Mouse (Mus musculus) thymus, postnatal 0 days (tissue): ENCODE results near the gene Bbs9. TPM values are rescaled to one million over a fixed set of nuclear protein-coding genes. Genes with fewer than 3 reads are reported as not detected.
A peak's percentile ranks its signal among the peaks of the same experiment; 100 is the strongest.
"Not testable (repeated sequence)": the region's sequence is repeated elsewhere in the genome, so short reads cannot be mapped to it uniquely, and the experiment has no call there.

Experiments used
- DNase-seq: peaks from one replicate; pipeline ENCODE4 v3.0.0-alpha.2; 2015; ENCODE audit warnings: low spot score
- polyA plus RNA-seq: library from polyadenylated mRNA; unstranded; fragments of >200 nt; fragmentation: Nextera tagmentation; extraction: Ambion mirVana; gene quantifications from 2 replicates; pipeline ENCODE4 v1.2.1, GENCODE M21; 2015

The Bbs9 gene
- polyA plus RNA-seq = 14.8 and 16.0 TPM in 2 replicates

DNA sequence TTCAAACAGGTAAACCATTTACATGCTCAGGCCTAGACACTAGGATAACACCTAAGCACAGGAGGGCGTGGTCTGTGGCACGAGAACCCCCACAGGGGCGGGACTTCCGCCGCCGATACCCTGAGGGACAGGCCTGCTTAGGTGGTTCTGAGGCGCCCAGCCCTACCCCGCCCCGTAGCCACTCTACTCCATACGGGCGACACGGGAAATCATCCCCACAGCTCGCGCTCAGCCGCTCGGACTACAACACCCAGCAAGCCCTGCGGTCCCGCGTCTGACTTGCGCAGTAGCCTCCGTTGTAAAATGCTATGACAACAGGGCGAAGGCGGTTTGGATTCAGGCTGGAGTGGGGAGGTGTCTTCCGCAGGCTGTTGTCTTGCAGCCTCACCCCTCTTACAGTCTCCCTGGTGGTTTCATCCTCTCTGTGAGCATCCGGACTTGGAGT lies at the start of gene Bbs9:
Gene Bbs9, plus strand, starts transcription at position 292 of the 445 bp plus-strand sequence.
- peak; percentile 98 for DNase-seq

GRCm38 (mm10) chr9:22428028-22428665 lies 47.4 kb upstream of the Bbs9 start:
- DNase-seq = no peak

DNA sequence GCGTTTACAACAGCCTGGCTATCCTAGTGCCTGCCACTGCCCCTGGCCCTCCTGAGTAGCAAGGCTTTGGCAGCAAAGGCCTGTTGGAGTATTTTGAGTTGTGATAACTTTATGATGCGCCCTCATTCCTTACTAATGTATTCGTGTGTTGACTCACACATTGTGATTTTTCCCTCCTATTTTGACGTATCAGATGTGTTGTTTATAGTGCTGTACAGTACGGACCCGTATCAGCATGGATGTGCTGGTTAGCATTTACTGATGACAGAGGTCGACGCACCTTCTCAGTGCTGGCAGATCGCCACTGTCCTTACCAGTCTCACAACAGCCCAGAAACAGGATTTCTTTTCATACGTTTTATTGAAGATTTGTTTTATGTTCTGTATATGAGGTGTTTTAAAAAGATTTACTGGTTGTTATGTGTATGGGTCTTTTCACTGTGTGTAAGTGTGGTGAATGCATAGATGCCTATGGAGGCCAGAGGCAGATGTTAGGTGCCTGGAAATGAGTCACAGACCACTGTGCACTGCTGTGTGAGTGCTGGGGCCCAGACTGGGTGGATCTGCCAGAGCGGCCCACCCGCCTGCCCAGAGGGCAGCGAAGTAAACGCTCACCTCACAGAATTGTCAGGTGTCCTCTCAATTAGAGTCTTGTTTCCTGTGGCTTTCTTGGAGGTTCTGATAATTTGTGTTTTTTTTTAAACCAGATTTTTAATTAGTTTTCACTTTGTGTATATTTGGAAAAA lies 46.7 kb upstream of the Bbs9 start:
- DNase-seq = no peak

GRCm38 (mm10) chr9:22429533-22430241 lies 45.8 kb upstream of the Bbs9 start:
- peak; percentile 75 for DNase-seq

- DNase-seq = peak; percentile 55
Measured at GRCm38 (mm10) chr9:22430315-22430840, 45.1 kb upstream of the Bbs9 start.

DNA sequence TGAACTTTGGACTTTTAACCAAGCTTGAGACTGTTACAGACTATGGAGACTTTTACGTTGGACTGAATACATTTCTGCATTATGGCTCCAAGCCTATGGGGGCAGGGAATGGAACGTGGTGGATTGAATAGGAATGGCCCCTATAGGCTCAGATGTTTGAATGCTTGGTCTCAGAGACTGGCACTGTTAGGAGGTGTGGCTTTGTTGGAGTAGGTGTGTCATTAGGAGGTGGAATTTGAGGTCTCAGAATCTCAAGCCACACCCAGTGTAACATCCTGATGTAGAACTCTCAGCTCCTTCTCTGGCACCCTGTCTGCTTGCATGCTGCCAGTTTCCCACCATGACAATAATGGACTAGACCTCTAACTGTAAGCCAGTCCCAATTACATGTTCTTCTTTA lies 42.3 kb upstream of the Bbs9 start:
- no peak for DNase-seq

GRCm38 (mm10) chr9:22434101-22434500 lies 41.4 kb upstream of the Bbs9 start:
- DNase-seq = no peak

GRCm38 (mm10) chr9:22438826-22439225 lies 36.7 kb upstream of the Bbs9 start:
- no peak for DNase-seq

DNA sequence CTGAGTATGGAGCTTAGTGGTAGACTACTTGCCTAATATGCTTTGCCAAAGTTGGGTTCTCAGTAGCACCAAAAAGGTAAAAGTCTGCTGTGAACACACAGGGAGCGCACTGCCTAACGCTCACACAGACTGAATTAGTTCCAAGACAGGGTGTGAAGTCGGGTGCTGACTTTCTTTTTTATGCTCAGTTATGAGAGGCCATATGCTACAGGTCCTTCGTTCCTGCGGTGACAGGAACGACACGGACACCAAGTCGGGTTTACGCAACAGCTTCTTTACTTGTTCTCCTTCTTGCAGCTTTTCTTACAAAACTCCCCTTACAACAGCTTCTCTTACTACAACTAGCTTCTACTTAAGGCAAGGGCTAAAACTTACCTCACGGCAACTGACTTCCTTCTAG lies 32.4 kb upstream of the Bbs9 start:
- DNase-seq = no peak

- DNase-seq = no peak
Measured at GRCm38 (mm10) chr9:22445123-22445522, 30.4 kb upstream of the Bbs9 start.

GRCm38 (mm10) chr9:22447213-22447612 lies 28.3 kb upstream of the Bbs9 start:
- DNase-seq = no peak

DNA sequence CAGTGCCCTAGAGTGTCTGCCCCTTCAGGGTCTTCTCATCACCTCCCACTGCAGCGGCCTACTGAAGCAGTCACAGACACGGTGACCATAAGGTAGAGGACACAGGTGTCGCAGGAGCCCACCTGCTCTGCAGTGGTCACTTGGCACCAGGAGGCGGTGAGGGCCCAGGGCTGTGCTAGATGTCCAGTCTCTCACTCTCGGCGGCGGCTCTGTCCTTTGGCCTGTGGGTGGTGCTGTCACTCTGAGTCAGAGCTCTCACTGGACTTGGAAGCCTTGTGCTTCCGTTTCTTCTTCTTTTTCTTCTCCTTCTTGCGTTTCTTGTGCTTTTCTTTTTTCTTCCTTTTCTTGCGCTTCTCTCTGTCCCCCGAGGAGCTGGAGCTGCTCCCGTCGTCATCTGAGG lies 27.1 kb upstream of the Bbs9 start:
- no peak for DNase-seq

DNA sequence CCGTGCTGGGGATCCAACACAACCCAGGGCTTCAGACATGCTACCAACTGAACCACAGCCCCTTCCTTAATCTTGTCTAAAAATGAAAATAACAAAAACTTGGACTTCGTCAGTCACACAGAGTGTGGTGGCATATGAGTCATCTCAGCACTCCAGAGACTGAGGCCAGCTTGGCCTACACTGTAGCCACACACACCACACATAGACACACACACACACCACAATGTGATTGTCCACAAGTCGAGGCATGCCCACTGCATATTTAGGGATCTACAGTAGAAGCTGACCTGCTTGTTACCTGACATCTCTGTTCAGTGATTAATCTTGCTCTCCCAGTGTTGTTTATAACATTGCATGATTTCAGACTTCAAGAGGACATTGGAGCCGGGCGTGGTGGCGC lies 26.3 kb upstream of the Bbs9 start:
- no peak for DNase-seq

- DNase-seq = no peak
Measured at GRCm38 (mm10) chr9:22452697-22453096, 22.8 kb upstream of the Bbs9 start.

DNA sequence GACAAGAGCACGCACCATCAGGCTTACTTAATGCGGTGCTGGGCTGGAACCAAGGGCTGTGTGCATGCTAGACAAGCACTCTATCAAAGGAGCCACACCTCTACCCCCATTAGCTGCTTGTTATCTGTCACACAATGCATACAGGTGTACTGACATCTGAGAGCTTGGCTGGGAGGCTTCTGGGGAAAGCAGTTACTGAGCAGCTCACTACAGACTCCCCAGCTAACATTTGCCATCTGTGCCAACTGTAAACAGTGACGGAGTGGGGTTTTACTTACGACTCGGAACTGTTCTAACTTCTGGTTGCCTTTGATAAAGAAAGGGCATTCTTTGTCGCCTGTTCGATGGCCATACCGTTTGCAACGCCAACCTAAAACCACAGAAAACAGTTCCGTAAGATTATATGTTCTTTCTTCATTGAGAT lies 22.0 kb upstream of the Bbs9 start:
- no peak for DNase-seq

DNA sequence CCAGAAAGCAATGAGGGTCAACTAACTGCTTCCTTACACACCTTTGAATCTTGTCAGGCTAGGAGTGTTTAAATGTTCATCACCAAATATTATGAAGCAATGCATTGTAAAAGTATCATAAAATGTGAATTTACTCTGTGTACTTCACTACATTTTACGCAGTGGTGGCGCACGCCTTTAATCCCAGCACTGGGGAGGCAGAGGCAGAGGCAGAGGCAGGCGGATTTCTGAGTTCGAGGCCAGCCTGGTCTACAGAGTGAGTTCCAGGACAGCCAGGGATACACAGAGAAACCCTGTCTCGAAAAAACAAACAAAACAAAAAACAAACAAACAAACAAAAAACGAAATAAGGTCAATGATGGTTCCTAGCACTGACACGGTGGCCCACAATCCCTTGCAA lies 21.5 kb upstream of the Bbs9 start, which contains the start of gene Gm17545:
Gene Gm17545, plus strand, starts transcription at position 301 of the 400 bp plus-strand sequence.
- not testable (repeated sequence) for DNase-seq

- DNase-seq = no peak
Measured at GRCm38 (mm10) chr9:22455041-22455440, 20.5 kb upstream of the Bbs9 start.

DNA sequence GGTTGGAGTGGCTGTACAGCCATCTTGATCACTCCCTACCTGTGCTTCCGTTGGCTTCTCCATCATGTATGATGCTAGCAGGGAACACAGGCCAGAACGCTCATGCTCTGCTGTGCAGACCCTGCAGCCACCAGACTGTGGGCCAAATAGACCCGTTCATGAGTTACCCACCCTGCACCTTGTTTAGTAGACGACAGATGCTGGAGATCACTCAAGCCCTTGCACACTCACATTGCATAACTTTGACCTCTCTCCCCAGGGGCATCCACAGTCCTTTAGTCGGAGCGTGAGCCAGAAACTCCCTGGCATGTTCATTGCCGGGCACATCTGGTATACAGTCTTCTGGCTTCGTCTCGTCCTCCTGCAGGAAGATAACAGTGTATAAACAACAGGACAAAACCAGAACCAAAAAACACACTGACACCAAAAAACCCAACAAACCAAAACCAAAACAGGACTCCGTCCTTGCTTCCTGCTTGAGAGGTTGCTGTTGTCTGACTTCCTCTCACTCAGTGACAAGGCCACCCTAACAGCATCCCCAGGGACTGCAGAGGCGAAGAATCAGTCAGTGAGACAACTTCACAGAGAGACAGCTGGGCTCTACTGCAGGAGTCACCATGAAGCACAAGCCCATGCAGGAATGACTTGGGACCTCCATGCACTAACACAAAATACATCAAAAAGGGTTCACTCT lies 18.2 kb upstream of the Bbs9 start:
- no peak for DNase-seq

DNA sequence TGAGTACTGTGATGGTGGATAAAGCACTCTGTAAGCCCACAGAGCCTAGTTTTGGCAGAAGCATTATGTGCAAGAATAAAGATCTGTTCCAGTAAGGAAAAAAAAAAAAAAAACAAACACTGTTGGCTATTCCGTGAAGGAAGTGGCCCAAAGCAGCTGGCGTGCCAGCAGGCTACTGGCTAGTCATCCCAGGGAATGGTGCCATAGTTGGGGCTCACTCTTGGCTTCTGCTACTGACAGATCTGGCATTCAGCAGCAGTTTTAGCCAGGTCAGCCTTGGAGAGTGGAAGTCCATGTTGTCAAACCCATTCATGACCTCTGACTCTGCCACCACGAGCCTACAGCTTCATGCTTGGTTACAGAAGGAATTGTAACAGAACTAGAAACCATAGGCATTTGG lies 13.6 kb upstream of the Bbs9 start:
- DNase-seq = no peak

GRCm38 (mm10) chr9:22466212-22466611 lies 9.3 kb upstream of the Bbs9 start:
- DNase-seq = no peak
